Mouse (Mus musculus) kidney, adult 18-20 months (tissue): ENCODE results near the gene Usp2.
"Not testable (repeated sequence)": the region's sequence is repeated elsewhere in the genome, so short reads cannot be mapped to it uniquely, and the experiment has no call there.

Experiments used
- DNase-seq: peaks from one replicate; pipeline ENCODE4 v3.0.0; 2021

Usp2 gene

DNA sequence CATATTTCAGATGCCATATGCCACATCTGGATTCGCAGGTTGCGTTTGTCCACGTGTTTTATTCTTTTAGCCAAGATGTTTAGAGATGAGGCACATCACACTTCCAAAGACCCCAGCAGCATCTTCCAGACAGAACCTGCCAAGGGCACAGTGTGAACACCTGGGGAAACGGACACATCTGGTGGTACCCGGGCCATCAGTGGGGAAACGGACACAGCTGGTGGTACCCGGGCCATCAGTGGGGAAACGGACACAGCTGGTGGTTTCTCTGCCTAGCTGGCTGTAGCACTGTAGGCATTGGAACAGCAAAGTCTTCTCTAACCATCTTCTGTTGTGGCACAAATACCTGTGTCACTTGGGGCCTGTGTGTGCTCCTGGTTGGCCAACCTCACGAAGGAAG, 29.0 kb downstream of the Usp2 start:
- no peak for DNase-seq

- DNase-seq, result peak; percentile 56
Measured at GRCm38 (mm10) chr9:44096536-44096935, 29.7 kb downstream of the Usp2 start.

- DNase-seq, result no peak
Measured at GRCm38 (mm10) chr9:44101490-44101889, 34.7 kb downstream of the Usp2 start, which contains the start of gene Mfrp. Gene Mfrp, plus strand, starts transcription at chr9:44101729.

GRCm38 (mm10) chr9:44104881-44105280, 38.1 kb downstream of the Usp2 start:
- DNase-seq, result no peak

GRCm38 (mm10) chr9:44105781-44106180, 39.0 kb downstream of the Usp2 start:
- no peak for DNase-seq

GRCm38 (mm10) chr9:44106182-44106581, 39.4 kb downstream of the Usp2 start:
- DNase-seq, result no peak

DNA sequence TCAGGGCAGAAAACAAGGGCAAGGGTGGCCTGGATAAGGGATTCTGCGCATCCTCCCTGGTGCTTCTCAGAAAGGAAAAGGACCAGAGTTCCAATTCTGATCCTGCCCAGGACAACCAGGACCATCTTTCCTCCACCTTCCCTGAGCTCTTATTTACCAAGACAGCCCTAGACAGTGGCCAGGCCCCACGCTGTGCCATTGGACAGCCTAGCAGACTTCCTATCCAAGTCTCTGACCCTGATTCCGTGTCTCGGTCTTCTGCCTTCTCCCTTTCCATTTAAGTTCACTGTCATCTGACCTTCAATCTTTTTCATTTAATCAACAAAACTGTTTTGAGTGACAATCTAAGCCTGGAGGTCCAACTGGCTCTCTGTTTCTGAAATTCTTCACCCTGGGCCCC, 39.8 kb downstream of the Usp2 start:
- no peak for DNase-seq

- peak; percentile 73 for DNase-seq
Measured at GRCm38 (mm10) chr9:44107110-44107509, 40.3 kb downstream of the Usp2 start, which contains the start of gene C1qtnf5. Gene C1qtnf5, plus strand, starts transcription at chr9:44107245.

DNA sequence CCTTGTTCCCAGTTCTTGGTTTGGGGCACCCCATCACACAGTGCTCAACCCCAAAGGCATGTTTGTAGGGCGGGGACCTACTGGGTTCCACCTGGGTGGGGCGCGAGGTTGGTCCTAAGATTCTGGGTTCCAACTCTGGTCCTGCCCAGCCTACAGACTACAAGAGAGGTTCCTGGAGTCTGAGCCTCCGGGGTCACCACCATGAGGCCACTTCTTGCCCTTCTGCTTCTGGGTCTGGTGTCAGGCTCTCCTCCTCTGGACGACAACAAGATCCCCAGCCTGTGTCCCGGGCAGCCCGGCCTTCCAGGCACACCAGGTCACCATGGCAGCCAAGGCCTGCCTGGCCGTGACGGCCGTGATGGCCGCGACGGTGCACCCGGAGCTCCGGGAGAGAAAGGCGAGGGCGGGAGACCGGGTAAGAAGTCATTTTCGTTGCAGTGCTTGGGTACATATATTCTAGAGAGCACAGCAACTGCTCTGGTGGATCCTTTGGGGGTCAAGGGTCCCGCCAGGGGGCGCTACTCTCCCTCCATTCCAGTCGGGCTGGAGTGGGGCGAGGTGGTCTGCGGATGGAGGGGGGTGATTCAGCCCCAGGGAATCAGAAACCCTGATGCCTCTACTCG, 40.8 kb downstream of the Usp2 start:
- no peak for DNase-seq

DNA sequence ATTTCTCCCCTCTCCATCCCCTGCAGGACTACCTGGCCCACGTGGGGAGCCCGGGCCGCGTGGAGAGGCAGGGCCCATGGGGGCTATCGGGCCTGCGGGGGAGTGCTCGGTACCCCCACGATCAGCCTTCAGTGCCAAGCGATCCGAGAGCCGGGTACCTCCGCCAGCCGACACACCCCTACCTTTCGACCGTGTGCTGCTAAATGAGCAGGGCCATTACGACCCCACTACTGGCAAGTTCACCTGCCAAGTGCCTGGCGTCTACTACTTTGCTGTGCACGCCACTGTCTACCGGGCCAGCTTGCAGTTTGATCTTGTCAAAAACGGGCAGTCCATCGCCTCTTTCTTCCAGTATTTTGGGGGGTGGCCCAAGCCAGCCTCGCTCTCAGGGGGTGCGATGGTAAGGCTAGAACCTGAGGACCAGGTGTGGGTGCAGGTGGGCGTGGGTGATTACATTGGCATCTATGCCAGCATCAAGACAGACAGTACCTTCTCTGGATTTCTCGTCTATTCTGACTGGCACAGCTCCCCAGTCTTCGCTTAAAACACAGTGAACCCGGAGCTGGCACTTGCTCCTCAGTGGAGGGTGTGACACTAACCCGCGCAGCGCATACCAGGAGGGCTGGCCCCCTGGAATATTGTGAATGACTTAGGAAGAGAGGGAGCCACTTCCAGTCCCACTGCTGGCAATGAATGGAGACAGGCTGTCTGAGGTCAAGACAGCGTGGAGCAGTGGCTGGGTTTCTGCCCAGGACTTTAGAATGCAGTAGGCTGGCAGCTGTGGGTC, 41.6 kb downstream of the Usp2 start:
- DNase-seq, result no peak

GRCm38 (mm10) chr9:44109360-44110095, 42.7 kb downstream of the Usp2 start:
- peak; percentile 82 for DNase-seq

DNA sequence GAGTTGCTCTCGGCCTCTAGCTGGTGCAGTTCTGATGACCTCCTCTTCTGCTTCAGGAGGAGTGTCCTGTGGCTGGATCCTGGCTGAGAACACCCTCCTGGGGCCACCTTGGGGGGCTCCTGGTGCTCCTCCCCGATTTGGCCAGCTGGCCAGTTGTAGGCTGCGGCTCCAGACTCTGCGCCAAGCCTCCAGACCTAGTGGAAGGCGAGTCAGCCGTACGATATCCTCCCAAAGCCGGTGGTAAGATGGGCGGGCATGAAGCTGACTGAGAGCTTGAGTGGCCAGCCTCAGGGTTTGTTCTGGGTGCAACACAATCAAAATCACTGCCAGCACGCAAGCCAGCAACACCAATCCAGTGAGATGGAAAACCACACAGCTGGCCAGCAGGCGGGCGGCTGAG, 45.1 kb downstream of the Usp2 start:
- DNase-seq, result not testable (repeated sequence)

GRCm38 (mm10) chr9:44113105-44113789, 46.4 kb downstream of the Usp2 start, which contains the start of the genes Gm49380 and Rnf26:
Gene Gm49380, minus strand, starts transcription at chr9:44113500.
Gene Rnf26, minus strand, starts transcription at chr9:44113517.
- peak; percentile 93 for DNase-seq

- DNase-seq, result no peak
Measured at GRCm38 (mm10) chr9:44114453-44114852, 47.6 kb downstream of the Usp2 start.

DNA sequence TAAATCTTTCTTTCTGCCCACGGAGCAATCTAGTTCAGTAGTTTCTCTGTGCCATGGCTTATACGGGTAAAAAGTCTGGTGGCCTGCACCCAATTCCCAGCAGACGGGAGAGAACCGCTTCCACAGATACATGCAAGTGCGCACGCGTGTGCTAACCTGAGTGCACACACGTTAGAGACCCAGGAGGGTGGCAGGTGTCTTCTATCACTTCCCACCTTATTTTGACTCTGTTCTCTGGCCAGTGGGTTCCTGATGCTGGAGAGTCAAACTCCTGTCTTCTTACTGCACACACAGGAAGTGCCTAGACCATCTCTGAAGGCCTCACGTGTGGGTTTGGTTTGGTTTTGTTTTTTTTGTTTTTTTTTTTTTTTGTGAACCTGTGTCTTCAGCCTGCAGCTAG, 48.8 kb downstream of the Usp2 start:
- no peak for DNase-seq

DNA sequence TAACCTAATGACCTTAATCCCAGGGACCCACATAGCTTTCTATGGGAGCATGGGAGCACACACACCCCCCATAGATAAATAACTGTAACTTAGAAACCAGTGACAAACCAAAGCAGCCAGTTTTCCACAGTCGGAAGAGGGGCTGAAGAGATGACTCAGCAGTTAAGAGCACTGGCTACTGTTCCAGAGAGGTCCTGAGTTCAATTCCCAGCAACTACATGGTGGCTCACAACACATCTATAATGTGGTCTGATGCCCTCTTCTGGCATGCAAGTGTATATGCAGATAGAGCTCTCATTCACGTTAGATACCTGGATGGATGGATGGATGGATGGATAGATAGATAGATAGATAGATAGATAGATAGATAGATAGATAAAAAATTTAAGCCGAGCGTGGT, 49.4 kb downstream of the Usp2 start:
- no peak for DNase-seq

GRCm38 (mm10) chr9:44119011-44119410, 52.2 kb downstream of the Usp2 start:
- peak; percentile 53 for DNase-seq

DNA sequence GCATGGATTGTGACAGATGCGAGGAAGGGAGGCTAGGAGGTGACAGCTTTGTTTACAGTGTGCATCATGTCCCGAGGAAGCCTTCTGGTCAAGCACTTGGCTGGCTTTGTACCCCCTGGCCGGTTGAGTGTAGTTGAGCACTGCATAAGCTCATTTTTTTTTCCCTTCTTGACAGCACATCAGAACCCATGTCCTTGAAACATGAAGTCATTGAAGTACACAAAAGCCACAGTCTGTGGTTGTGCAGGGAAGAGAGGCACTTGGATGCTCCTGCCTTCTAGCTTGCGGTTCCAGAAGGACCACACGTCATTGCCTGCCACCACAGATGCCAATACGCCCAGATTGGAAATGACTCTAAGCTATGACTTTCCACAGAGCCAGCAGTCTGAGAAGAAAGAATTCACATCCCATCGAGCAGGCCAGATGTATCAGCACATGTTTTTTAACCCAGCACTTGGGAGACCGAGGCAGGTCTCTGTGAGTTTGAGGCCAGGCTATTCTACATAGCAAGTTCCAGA, 53.2 kb downstream of the Usp2 start:
- no peak for DNase-seq

DNA sequence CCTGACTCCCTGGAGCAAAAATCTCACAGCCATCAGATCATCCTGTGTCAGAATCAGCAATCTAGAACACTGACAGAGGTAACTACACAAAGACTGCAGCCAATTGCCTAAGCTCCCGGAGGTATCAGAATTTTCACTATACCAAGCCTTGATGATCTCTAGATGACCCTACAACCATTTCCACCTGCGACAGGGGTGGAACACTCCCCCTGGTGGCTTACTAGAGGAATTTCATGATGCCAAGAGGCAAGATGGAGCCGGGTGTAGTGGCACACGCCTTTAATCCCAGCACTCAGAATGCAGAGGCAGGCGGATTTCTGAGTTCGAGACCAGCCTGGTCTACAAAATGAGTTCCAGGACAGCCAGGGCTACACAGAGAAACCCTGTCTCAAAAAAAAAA, 57.5 kb downstream of the Usp2 start:
- no peak for DNase-seq

- no peak for DNase-seq
Measured at GRCm38 (mm10) chr9:44125026-44125425, 58.2 kb downstream of the Usp2 start.

GRCm38 (mm10) chr9:44125546-44126428, 59.0 kb downstream of the Usp2 start:
- DNase-seq, result peak; percentile 91

- no peak for DNase-seq
Measured at GRCm38 (mm10) chr9:44126746-44127145, 59.9 kb downstream of the Usp2 start.
